Mouse (Mus musculus) bone marrow, adult 2 months (tissue): ENCODE results near the gene Add3.

ENCODE experiments used
- CTCF ChIP-seq: fragments of 200-500 bp; IDR thresholded peaks from 2 replicates; pipeline ENCODE4 v1.5.1; 2011; ENCODE audit warnings: low read length, control low read depth; ENCODE audit not compliant: control insufficient read depth, insufficient read depth
- POLR2A ChIP-seq: fragments of 200-500 bp; IDR thresholded peaks from 2 replicates; pipeline ENCODE4 v1.6.1; 2011; ENCODE audit warnings: low read depth, mild to moderate bottlenecking, control low read depth, low read length, borderline replicate concordance; ENCODE audit not compliant: control insufficient read depth

- TF ChIP-seq CTCF, result no peak
- TF ChIP-seq POLR2A, result no peak
Measured at GRCm38 (mm10) chr19:53162927-53163326, 22.7 kb downstream of the Add3 start.
